Mouse (Mus musculus) bone marrow, adult 2 months (tissue): ENCODE data around the gene Tmco1.

Experiments used
- CTCF ChIP-seq: fragments of 200-500 bp; IDR thresholded peaks from 2 replicates; pipeline ENCODE4 v1.5.1; 2011; ENCODE audit warnings: low read length, control low read depth; ENCODE audit not compliant: control insufficient read depth, insufficient read depth
- POLR2A ChIP-seq: fragments of 200-500 bp; IDR thresholded peaks from 2 replicates; pipeline ENCODE4 v1.6.1; 2011; ENCODE audit warnings: low read depth, mild to moderate bottlenecking, control low read depth, low read length, borderline replicate concordance; ENCODE audit not compliant: control insufficient read depth

DNA sequence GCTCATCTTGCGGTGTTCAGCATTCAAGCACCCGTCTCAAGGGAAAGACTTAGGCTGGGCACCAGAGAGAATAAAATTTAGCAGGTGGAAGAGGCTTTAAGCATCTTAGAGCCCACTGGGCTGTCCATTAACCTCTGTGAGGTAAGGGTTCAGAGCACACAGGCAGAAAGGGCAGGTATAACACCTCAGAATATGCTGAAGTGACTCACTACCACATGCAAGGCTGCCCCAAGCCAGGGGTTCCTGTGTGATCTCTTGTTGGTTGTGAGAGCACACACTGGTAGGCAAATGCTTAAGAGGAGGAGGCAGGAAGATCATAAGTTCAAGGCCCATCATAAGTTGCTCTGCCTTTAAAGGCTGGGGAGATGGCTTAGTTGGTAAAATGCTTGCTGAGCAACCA lies 72.0 kb downstream of the Tmco1 start:
- no peak for TF ChIP-seq CTCF
- TF ChIP-seq POLR2A: no peak
